Mouse (Mus musculus): ENCODE results near the gene Phrf1. TPM values are rescaled to one million over a fixed set of nuclear protein-coding genes. Genes with fewer than 3 reads are reported as not detected.

The Phrf1 gene
- polyA plus RNA-seq (2014; fragmentation: Illumina TruSeq; extraction: RNeasy Lipid Tissue Mini Kit (QIAGEN cat#74804); ENCODE audit: low read depth, low replicate concordance): 19.9 TPM

GRCm38 (mm10) chr7:141228279-141229067, at the start of gene Phrf1:
Gene Phrf1 (plus strand): TSS chr7:141228784.

GRCm38 (mm10) chr7:141193948-141194347, 34.6 kb upstream of the Phrf1 start, which contains the start of the genes Hras and Lrrc56:
Gene Hras (minus strand): TSS chr7:141194005.
Gene Lrrc56 (plus strand): TSS chr7:141194157.

GRCm38 (mm10) chr7:141213605-141214235, 14.9 kb upstream of the Phrf1 start, which contains the start of gene Lmntd2:
Gene Lmntd2 (minus strand): TSS chr7:141214080.

GRCm38 (mm10) chr7:141215101-141215879, 13.3 kb upstream of the Phrf1 start, which contains the start of gene Rassf7:
Gene Rassf7 (plus strand): TSS chr7:141215860.

GRCm38 (mm10) chr7:141265739-141266561, 37.4 kb downstream of the Phrf1 start, which contains the start of gene Irf7:
Gene Irf7 (minus strand): TSS chr7:141266481.

GRCm38 (mm10) chr7:141276546-141276945, 48.0 kb downstream of the Phrf1 start, which contains the start of gene Cdhr5:
Gene Cdhr5 (minus strand): TSS chr7:141276786.

GRCm38 (mm10) chr7:141278766-141279590, 50.4 kb downstream of the Phrf1 start, which contains the start of gene Sct:
Gene Sct (minus strand): TSS chr7:141279133.

GRCm38 (mm10) chr7:141291921-141292582, 63.5 kb downstream of the Phrf1 start, which contains the start of gene Drd4:
Gene Drd4 (plus strand): TSS chr7:141292006.

Other genes with a start within 250 kb of the Phrf1 start
- 7.6 TPM for gene Ifitm3, start 218.0 kb upstream of the Phrf1 start, polyA plus RNA-seq (2014; fragmentation: Illumina TruSeq; extraction: RNeasy Lipid Tissue Mini Kit (QIAGEN cat#74804); ENCODE audit: low read depth, low replicate concordance)
- 1.4 TPM for gene Ifitm6, start 210.9 kb upstream of the Phrf1 start, polyA plus RNA-seq (2014; fragmentation: Illumina TruSeq; extraction: RNeasy Lipid Tissue Mini Kit (QIAGEN cat#74804); ENCODE audit: low read depth, low replicate concordance)
- not detected for gene Gm17387, start 199.7 kb upstream of the Phrf1 start, polyA plus RNA-seq (2014; fragmentation: Illumina TruSeq; extraction: RNeasy Lipid Tissue Mini Kit (QIAGEN cat#74804); ENCODE audit: low read depth, low replicate concordance)
- 0.19 TPM for gene B4galnt4, start 167.7 kb upstream of the Phrf1 start, polyA plus RNA-seq (2014; fragmentation: Illumina TruSeq; extraction: RNeasy Lipid Tissue Mini Kit (QIAGEN cat#74804); ENCODE audit: low read depth, low replicate concordance)
- 0.69 TPM for gene Pkp3, start 150.6 kb upstream of the Phrf1 start, polyA plus RNA-seq (2014; fragmentation: Illumina TruSeq; extraction: RNeasy Lipid Tissue Mini Kit (QIAGEN cat#74804); ENCODE audit: low read depth, low replicate concordance)
- gene Sigirr, start 128.2 kb upstream of the Phrf1 start, polyA plus RNA-seq (2014; fragmentation: Illumina TruSeq; extraction: RNeasy Lipid Tissue Mini Kit (QIAGEN cat#74804); ENCODE audit: low read depth, low replicate concordance): 2.9 TPM
- 59.9 TPM for gene Ano9, start 111.0 kb upstream of the Phrf1 start, polyA plus RNA-seq (2014; fragmentation: Illumina TruSeq; extraction: RNeasy Lipid Tissue Mini Kit (QIAGEN cat#74804); ENCODE audit: low read depth, low replicate concordance)
- gene Ptdss2, start 106.4 kb upstream of the Phrf1 start, polyA plus RNA-seq (2014; fragmentation: Illumina TruSeq; extraction: RNeasy Lipid Tissue Mini Kit (QIAGEN cat#74804); ENCODE audit: low read depth, low replicate concordance): 17.4 TPM
- gene Rnh1, start 55.9 kb upstream of the Phrf1 start, polyA plus RNA-seq (2014; fragmentation: Illumina TruSeq; extraction: RNeasy Lipid Tissue Mini Kit (QIAGEN cat#74804); ENCODE audit: low read depth, low replicate concordance): 2.4 TPM
- 5.6 TPM for gene Hras, start 34.8 kb upstream of the Phrf1 start, polyA plus RNA-seq (2014; fragmentation: Illumina TruSeq; extraction: RNeasy Lipid Tissue Mini Kit (QIAGEN cat#74804); ENCODE audit: low read depth, low replicate concordance)
- 1.1 TPM for gene Lrrc56, start 34.6 kb upstream of the Phrf1 start, polyA plus RNA-seq (2014; fragmentation: Illumina TruSeq; extraction: RNeasy Lipid Tissue Mini Kit (QIAGEN cat#74804); ENCODE audit: low read depth, low replicate concordance)
- gene Lmntd2, start 14.7 kb upstream of the Phrf1 start, polyA plus RNA-seq (2014; fragmentation: Illumina TruSeq; extraction: RNeasy Lipid Tissue Mini Kit (QIAGEN cat#74804); ENCODE audit: low read depth, low replicate concordance): 0.66 TPM
- gene Rassf7, start 12.9 kb upstream of the Phrf1 start, polyA plus RNA-seq (2014; fragmentation: Illumina TruSeq; extraction: RNeasy Lipid Tissue Mini Kit (QIAGEN cat#74804); ENCODE audit: low read depth, low replicate concordance): 12.7 TPM
- 74.8 TPM for gene Irf7, start 37.7 kb downstream of the Phrf1 start, polyA plus RNA-seq (2014; fragmentation: Illumina TruSeq; extraction: RNeasy Lipid Tissue Mini Kit (QIAGEN cat#74804); ENCODE audit: low read depth, low replicate concordance)
- gene Cdhr5, start 48.0 kb downstream of the Phrf1 start, polyA plus RNA-seq (2014; fragmentation: Illumina TruSeq; extraction: RNeasy Lipid Tissue Mini Kit (QIAGEN cat#74804); ENCODE audit: low read depth, low replicate concordance): 135 TPM
- gene Sct, start 50.3 kb downstream of the Phrf1 start, polyA plus RNA-seq (2014; fragmentation: Illumina TruSeq; extraction: RNeasy Lipid Tissue Mini Kit (QIAGEN cat#74804); ENCODE audit: low read depth, low replicate concordance): not detected
- not detected for gene Drd4, start 63.2 kb downstream of the Phrf1 start, polyA plus RNA-seq (2014; fragmentation: Illumina TruSeq; extraction: RNeasy Lipid Tissue Mini Kit (QIAGEN cat#74804); ENCODE audit: low read depth, low replicate concordance)
- 1.6 TPM for gene Deaf1, start 98.9 kb downstream of the Phrf1 start, polyA plus RNA-seq (2014; fragmentation: Illumina TruSeq; extraction: RNeasy Lipid Tissue Mini Kit (QIAGEN cat#74804); ENCODE audit: low read depth, low replicate concordance)
- gene Tmem80, start 99.0 kb downstream of the Phrf1 start, polyA plus RNA-seq (2014; fragmentation: Illumina TruSeq; extraction: RNeasy Lipid Tissue Mini Kit (QIAGEN cat#74804); ENCODE audit: low read depth, low replicate concordance): 17.6 TPM
- gene Eps8l2, start 110.1 kb downstream of the Phrf1 start, polyA plus RNA-seq (2014; fragmentation: Illumina TruSeq; extraction: RNeasy Lipid Tissue Mini Kit (QIAGEN cat#74804); ENCODE audit: low read depth, low replicate concordance): 14.2 TPM
- 19.4 TPM for gene Taldo1, start 163.4 kb downstream of the Phrf1 start, polyA plus RNA-seq (2014; fragmentation: Illumina TruSeq; extraction: RNeasy Lipid Tissue Mini Kit (QIAGEN cat#74804); ENCODE audit: low read depth, low replicate concordance)
- gene Gatd1, start 185.4 kb downstream of the Phrf1 start, polyA plus RNA-seq (2014; fragmentation: Illumina TruSeq; extraction: RNeasy Lipid Tissue Mini Kit (QIAGEN cat#74804); ENCODE audit: low read depth, low replicate concordance): 10.9 TPM
- gene Cend1, start 200.7 kb downstream of the Phrf1 start, polyA plus RNA-seq (2014; fragmentation: Illumina TruSeq; extraction: RNeasy Lipid Tissue Mini Kit (QIAGEN cat#74804); ENCODE audit: low read depth, low replicate concordance): 1.3 TPM
- 1.7 TPM for gene Slc25a22, start 209.1 kb downstream of the Phrf1 start, polyA plus RNA-seq (2014; fragmentation: Illumina TruSeq; extraction: RNeasy Lipid Tissue Mini Kit (QIAGEN cat#74804); ENCODE audit: low read depth, low replicate concordance)
- 0.28 TPM for gene Pidd1, start 215.2 kb downstream of the Phrf1 start, polyA plus RNA-seq (2014; fragmentation: Illumina TruSeq; extraction: RNeasy Lipid Tissue Mini Kit (QIAGEN cat#74804); ENCODE audit: low read depth, low replicate concordance)
- 29.5 TPM for gene Rplp2, start 218.6 kb downstream of the Phrf1 start, polyA plus RNA-seq (2014; fragmentation: Illumina TruSeq; extraction: RNeasy Lipid Tissue Mini Kit (QIAGEN cat#74804); ENCODE audit: low read depth, low replicate concordance)
- gene Pnpla2, start 226.4 kb downstream of the Phrf1 start, polyA plus RNA-seq (2014; fragmentation: Illumina TruSeq; extraction: RNeasy Lipid Tissue Mini Kit (QIAGEN cat#74804); ENCODE audit: low read depth, low replicate concordance): 3.7 TPM
- gene Cracr2b, start 232.3 kb downstream of the Phrf1 start, polyA plus RNA-seq (2014; fragmentation: Illumina TruSeq; extraction: RNeasy Lipid Tissue Mini Kit (QIAGEN cat#74804); ENCODE audit: low read depth, low replicate concordance): 1.9 TPM
- 35.4 TPM for gene Cd151, start 238.6 kb downstream of the Phrf1 start, polyA plus RNA-seq (2014; fragmentation: Illumina TruSeq; extraction: RNeasy Lipid Tissue Mini Kit (QIAGEN cat#74804); ENCODE audit: low read depth, low replicate concordance)
- gene Polr2l, start 246.3 kb downstream of the Phrf1 start, polyA plus RNA-seq (2014; fragmentation: Illumina TruSeq; extraction: RNeasy Lipid Tissue Mini Kit (QIAGEN cat#74804); ENCODE audit: low read depth, low replicate concordance): 0.79 TPM
- gene Tspan4, start 246.5 kb downstream of the Phrf1 start, polyA plus RNA-seq (2014; fragmentation: Illumina TruSeq; extraction: RNeasy Lipid Tissue Mini Kit (QIAGEN cat#74804); ENCODE audit: low read depth, low replicate concordance): 0.79 TPM